Mouse (Mus musculus) liver, adult 2 months (tissue): Measurements from ENCODE around the gene Stk10.

Experiments used
- CTCF ChIP-seq: fragments of 200-500 bp; IDR thresholded peaks from 2 replicates; pipeline ENCODE4 v1.5.1; 2011; ENCODE audit warnings: low read depth, low read length, control low read depth
- POLR2A ChIP-seq: fragments of 200-500 bp; IDR thresholded peaks from 2 replicates; pipeline ENCODE4 v1.6.1; 2011; ENCODE audit warnings: low read length, control low read depth; ENCODE audit not compliant: insufficient read depth; ENCODE audit errors: extremely low read depth

DNA sequence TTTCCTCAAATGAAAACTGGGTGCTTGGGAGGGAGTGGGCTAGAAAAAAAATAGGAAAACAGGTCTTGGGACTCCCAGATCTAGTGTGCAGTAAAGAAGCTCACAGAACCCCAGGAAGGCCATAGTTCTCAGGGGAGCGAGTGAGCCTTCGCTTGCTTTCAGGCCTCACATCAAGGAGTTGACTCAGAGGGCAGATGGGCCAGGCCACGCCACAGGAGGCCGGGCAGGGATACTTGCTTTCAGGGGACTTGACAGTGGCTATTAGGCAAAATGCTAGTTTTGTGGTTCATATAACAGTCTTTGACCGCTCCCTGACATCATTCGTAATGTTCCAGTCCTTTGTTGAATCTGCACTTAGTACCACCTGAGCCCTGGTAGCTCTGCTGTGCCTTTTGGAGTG, 90.8 kb downstream of the Stk10 start:
- TF ChIP-seq CTCF (no peak), POLR2A (no peak)
